Mouse (Mus musculus) heart, embryonic 11.5 days (tissue): ENCODE measurements around the gene Ccdc194. TPM values are rescaled to one million over a fixed set of nuclear protein-coding genes. Genes with fewer than 3 reads are reported as not detected.

Experiments
- ATAC-seq: fragments of 200-750 bp; cut with Nextera tagmentation; replicated peaks from 2 replicates; pipeline ENCODE4 v1.8.0; 2017; ENCODE audit warnings: moderate library complexity; ENCODE audit not compliant: insufficient number of reproducible peaks, low FRiP score, low TSS enrichment
- H3K27ac ChIP-seq: fragments of 300-500 bp; sonication (generic); 2 replicates; pipeline ENCODE4 v1.5.1; 2014; ENCODE audit warnings: mild to moderate bottlenecking, low read depth, low read length
- H3K27me3 ChIP-seq: fragments of 300-500 bp; sonication (generic); 2 replicates; pipeline ENCODE4 v1.6.1; 2014; ENCODE audit warnings: mild to moderate bottlenecking, low read length, mixed read lengths; ENCODE audit not compliant: control insufficient read depth, insufficient read depth
- H3K36me3 ChIP-seq: fragments of 300-500 bp; sonication (generic); 2 replicates; pipeline ENCODE4 v1.6.1; 2014; ENCODE audit warnings: mild to moderate bottlenecking, low read length, moderate library complexity, mixed read lengths; ENCODE audit not compliant: control insufficient read depth, insufficient read depth
- H3K4me1 ChIP-seq: fragments of 300-500 bp; sonication (generic); 2 replicates; pipeline ENCODE4 v1.6.1; 2014; ENCODE audit warnings: low read length; ENCODE audit not compliant: control insufficient read depth, insufficient read depth
- H3K4me2 ChIP-seq: fragments of 300-500 bp; sonication (generic); 2 replicates; pipeline ENCODE4 v1.6.1; 2014; ENCODE audit warnings: mild to moderate bottlenecking, moderate library complexity
- H3K4me3 ChIP-seq: fragments of 300-500 bp; sonication (generic); 2 replicates; pipeline ENCODE4 v1.5.1; 2014; ENCODE audit warnings: low read depth, low read length
- H3K9ac ChIP-seq: fragments of 300-500 bp; sonication (generic); 2 replicates; pipeline ENCODE4 v1.6.1; 2014; ENCODE audit warnings: mild to moderate bottlenecking, low read depth, low read length, moderate library complexity
- H3K9me3 ChIP-seq: fragments of 300-500 bp; sonication (generic); replicated peaks from 2 replicates; pipeline ENCODE4 v1.6.1; 2016; ENCODE audit warnings: low read length; ENCODE audit not compliant: control insufficient read depth
- WGBS: fragments of 180-500 bp; shearing (Covaris S2); extraction: QIAGEN DNeasy Blood & Tissue Kit; methylation state at CpG from one replicate; pipeline ENCODE4 v1.1.7; 2014; ENCODE audit not compliant: insufficient replicate concordance; 5-methylcytosine and 5-hydroxymethylcytosine counted together
- polyA plus RNA-seq: library from polyadenylated mRNA; unstranded; fragments of >200 nt; fragmentation: Nextera tagmentation; extraction: Ambion mirVana; gene quantifications from 2 replicates; pipeline ENCODE4 v1.2.1, GENCODE M21; 2014

Ccdc194 gene
- polyA plus RNA-seq, 1 experiment from 2014 or later = 1.3 TPM

DNA sequence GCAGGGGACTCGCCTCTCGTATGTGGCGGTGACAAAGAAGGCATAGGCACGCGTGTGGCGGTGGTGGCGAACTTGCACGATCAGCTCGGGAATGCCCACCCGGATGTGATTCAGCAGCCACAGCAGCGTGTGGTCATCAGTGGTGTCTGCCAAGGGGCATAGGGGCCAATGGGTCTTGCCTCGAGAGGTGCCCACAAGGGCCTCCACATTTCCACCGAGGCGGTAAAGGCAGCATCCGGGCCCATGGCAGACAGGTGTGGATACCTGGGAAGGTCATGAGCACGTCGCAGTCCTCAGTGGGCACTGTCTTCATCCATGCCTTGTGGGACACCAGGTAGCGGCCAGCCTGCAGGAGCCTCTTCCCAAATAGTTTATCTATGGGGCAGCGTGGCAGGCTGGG is 40.8 kb downstream of the Ccdc194 start:
- Histone ChIP-seq H3K27ac (no peak overlapping the region), H3K9ac (no peak overlapping the region), H3K4me2 (peak overlapping the region; percentile 84; the same call in 1 of the 2 replicates), H3K36me3 (no peaks in the 10 kb centered on the region), H3K4me3 (no peak overlapping the region), H3K9me3 (no peaks in the 10 kb centered on the region), H3K27me3 (peaks cover 16% of the 10 kb centered on the region), H3K4me1 (peaks cover 8% of the 10 kb centered on the region)
- 85% methylated on average over 19 of the region's 19 CpGs for WGBS
- ATAC-seq = no peak

DNA sequence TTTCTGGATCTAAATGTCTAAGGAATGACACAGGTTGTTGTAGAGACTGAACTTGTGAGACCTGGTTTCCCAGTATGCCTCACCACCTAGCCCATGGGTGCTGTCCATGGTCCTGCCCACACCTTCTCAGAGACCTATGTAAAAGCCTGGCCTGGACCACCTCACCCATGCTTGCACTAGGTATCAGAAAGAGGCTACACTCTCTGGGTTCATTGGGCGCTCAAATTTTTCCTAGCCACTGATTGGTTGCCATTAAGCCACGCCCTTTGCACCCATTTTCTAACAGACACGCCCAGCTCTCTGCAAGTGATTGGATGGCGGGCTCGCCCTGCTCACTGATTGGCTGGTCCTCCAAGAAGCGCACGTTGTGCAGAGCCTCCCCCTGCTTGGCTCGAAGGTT is 41.6 kb downstream of the Ccdc194 start:
- H3K4me2 ChIP-seq = no peak overlapping the region
- H3K9ac ChIP-seq = no peak overlapping the region
- no peaks in the 10 kb centered on the region for H3K36me3 ChIP-seq
- ATAC-seq = no peak
- H3K27me3 ChIP-seq = peaks cover 18% of the 10 kb centered on the region
- H3K4me1 ChIP-seq = peaks cover under 1% of the 10 kb centered on the region
- 47% methylated on average over 8 of the region's 8 CpGs for WGBS
- H3K4me3 ChIP-seq = no peak overlapping the region
- no peaks in the 10 kb centered on the region for H3K9me3 ChIP-seq
- H3K27ac ChIP-seq = no peak overlapping the region

DNA sequence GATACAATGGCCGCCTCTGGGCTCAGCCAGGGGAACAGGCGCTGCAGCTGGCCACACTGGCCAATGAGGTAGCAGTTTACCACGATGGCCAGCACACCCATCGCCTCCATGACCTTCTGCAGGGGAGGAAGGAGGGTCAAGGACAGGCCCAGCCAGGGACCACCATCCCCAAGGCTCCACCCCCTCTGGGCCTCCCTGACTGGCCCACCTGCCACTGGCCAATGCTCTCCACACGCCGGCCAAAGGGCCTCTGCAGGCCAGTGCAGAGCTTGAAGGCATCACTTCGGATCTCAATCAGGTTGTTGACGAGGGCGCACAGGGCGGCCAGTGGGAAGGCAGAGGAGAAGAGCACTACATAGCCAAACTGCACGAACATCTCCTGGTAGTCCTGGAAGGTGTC is 46.6 kb downstream of the Ccdc194 start:
- Histone ChIP-seq H3K4me1 (0 out of 2 replicates have a peak, but pooled peaks cover 5% of the 10 kb centered on the region), H3K36me3 (no peaks in the 10 kb centered on the region), H3K4me3 (no peak overlapping the region), H3K27me3 (peaks cover 30% of the 10 kb centered on the region), H3K9me3 (no peaks in the 10 kb centered on the region), H3K27ac (no peak overlapping the region), H3K4me2 (no peak overlapping the region), H3K9ac (no peak overlapping the region)
- ATAC-seq = no peak
- 77% methylated on average over 11 of the region's 11 CpGs for WGBS

DNA sequence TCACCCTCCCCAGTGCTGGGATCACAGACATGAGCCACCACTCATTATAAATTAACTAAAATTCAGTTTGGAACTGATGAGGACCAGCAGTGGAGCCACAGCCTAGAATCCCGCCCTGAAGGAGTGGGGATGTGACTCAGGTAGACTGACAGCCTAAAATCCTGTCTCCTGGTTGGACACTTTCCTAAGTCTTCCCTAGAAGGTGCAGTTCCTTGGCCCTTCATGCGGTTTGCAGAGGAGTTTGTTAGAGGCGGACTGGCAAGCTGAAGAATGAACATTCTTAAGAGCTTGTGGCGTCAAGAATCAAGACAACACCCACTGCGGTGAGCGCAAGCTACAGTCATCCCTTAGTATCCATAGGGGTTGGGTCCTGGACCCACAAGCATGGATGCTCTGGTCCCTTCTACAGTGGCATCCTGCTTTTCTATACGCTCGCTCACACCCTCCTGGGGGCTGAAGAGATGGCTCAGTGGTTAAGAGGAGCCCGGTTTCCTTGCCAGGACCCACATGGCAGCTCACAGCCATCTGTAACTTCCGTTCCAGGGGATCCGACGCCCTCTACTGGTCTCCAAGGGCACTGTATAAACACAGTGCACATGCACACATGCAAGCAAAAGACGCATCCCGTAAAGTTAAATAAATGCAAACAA is 48.2 kb downstream of the Ccdc194 start:
- 35% methylated on average over 14 of the region's 14 CpGs for WGBS
- no peaks in the 10 kb centered on the region for H3K9me3 ChIP-seq
- H3K4me3 ChIP-seq = peak overlapping the region; percentile 60; the same call in 1 of the 2 replicates
- no peak overlapping the region for H3K27ac ChIP-seq
- H3K36me3 ChIP-seq = peaks cover 3% of the 10 kb centered on the region
- 0 out of 2 replicates have a peak, but pooled peaks cover 5% of the 10 kb centered on the region for H3K4me1 ChIP-seq
- ATAC-seq = no peak
- peak overlapping the region; percentile 71; the same call in 1 of the 2 replicates for H3K9ac ChIP-seq
- H3K27me3 ChIP-seq = peaks cover 30% of the 10 kb centered on the region
- peak overlapping the region; percentile 88 for H3K4me2 ChIP-seq

DNA sequence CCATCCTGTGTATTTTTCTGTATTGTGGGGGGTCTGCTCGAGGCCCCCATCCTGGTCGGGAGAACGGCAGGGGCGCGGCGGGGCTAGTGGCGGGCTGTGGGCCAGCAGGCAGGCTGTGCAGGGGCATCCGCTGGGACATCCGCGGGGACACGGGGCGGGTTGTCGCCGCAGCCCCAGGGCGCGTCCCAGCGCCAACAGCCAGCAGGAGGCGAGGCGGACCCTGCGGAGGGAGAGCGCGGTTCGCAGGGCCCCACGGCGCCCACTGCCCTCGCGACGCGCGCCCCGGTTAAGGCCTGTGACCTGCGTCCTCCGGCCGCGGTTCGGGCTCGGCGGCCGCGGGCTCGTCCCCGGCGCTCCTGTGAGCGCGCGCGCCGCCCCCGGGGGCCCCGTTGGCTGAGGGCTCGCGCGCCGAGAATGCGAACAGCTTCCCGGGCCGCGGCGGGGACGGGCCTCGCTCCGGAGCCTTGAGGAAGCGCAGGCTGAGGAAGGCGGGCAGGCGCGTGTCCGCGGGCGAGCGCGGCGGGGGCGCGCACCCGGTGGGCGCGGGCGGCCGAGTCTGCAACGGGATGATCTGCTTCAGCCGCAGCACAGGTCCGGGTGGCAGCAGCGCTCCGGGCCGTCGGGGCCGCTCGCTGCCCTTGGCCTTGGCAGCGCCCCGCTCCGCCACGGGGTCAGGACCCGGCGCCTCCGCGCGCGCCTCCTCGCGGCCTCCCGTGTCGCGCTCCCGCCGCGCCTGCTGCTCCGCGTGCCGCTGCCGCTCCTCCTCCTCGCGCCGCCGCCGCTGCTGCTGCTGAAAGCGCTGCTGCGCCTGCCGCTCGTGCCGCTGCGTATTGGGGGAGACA is 49.2 kb downstream of the Ccdc194 start:
- Histone ChIP-seq H3K4me2 (peak overlapping the region; percentile 88), H3K9me3 (no peaks in the 10 kb centered on the region), H3K36me3 (peaks cover 12% of the 10 kb centered on the region), H3K4me1 (0 out of 2 replicates have a peak, but pooled peaks cover 5% of the 10 kb centered on the region), H3K27me3 (peaks cover 25% of the 10 kb centered on the region), H3K27ac (peak overlapping the region; percentile 78), H3K9ac (peak overlapping the region; percentile 71), H3K4me3 (peak overlapping the region; percentile 60)
- WGBS = under 1% methylated on average over 98 of the region's 121 CpGs
- peak; percentile 52 for ATAC-seq

DNA sequence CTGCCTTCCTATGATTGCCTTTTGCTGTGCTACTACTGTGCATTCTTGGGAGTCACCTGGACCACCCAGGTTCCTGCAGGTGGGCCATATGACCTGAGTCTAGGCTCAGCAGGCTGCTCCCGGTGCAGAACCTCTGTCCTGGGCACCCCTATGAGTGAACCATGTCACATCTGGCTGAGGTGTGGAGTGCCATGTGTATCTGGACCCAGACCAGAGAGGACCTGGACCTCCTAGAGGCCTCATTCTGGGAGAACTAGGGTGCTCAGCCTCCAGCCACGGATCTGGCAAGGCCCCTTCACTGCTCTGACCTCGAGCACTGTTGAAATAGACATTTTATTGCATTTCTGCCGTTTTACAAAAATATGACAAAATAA is 49.8 kb downstream of the Ccdc194 start:
- Histone ChIP-seq H3K9me3 (no peaks in the 10 kb centered on the region), H3K9ac (peak overlapping the region; percentile 71), H3K27me3 (peaks cover 19% of the 10 kb centered on the region), H3K4me2 (peak overlapping the region; percentile 88), H3K4me3 (peak overlapping the region; percentile 60), H3K36me3 (peaks cover 15% of the 10 kb centered on the region), H3K27ac (no peak overlapping the region), H3K4me1 (peaks cover 6% of the 10 kb centered on the region; the same call in 1 of the 2 replicates)
- WGBS = 19% methylated on average over 4 of the region's 4 CpGs
- 0 out of 2 replicates have a peak, but pooled peaks have one; percentile 16 for ATAC-seq

DNA sequence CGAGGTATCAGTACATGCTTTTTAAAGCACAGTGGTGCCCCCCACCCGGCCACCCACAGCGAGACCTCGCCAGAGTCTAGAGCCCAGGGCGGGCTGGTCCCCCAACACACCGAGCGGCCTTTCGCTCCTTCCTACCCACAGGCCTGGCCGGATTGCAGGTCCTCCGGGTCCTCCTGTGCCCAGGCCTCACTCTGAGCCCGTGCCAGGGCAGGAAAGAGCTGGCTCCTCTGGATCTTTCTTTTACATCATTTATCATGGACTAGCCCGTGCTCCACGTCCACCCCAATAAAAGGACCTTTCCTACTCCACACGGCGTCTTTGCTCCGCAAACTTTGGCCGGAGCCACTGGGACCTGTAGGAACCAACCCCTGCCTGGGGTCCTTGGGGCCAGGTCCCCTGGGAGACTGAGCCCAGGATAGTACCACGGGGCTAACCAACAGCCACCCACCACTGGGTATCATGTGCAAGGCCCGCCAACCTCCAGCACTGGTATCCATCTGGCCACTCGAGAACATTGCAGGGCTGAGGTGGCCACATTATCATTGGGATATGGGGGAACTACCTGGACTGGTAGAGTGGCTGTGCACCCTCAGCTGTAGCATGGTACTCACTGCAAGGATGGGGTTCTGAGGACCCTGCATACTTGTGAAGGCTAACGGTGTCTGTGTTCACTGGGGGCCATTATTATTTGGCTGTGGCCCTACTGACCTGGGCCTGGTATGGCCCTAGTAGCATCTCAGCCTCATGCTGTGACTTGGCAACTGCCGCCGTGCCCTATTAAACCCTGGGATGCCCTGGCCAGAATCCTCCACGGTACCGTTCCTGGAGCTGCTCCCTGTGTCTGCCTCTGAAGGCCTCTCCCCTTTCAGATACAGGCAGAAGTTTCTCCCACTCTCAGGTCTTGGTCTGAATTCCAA is 50.5 kb downstream of the Ccdc194 start:
- Histone ChIP-seq H3K4me2 (peak overlapping the region; percentile 88; the same call in 1 of the 2 replicates), H3K27me3 (peaks cover 14% of the 10 kb centered on the region), H3K27ac (no peak overlapping the region), H3K4me3 (no peak overlapping the region), H3K9me3 (no peaks in the 10 kb centered on the region), H3K9ac (no peak overlapping the region), H3K36me3 (peaks cover 15% of the 10 kb centered on the region), H3K4me1 (peaks cover 11% of the 10 kb centered on the region)
- 88% methylated on average over 25 of the region's 25 CpGs for WGBS
- ATAC-seq = no peak

DNA sequence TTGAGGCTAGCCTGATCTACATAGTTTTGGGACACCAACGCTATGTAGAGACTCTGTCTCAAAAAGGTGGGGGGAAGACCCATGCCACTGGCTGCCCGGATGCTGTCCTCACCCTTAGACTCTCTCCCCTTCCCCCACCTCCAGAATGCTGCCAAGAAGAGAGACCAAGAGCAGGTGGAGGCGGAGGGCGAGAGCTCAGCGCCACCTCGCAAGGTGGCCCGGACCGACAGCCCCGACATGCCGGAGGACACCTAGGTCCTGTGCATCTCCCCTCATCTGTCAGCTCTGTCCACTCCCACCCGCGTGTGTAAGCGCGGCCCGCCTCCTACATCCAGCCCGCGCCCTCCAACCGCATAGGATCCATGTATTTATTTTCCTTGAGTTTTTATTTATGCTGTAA is 51.2 kb downstream of the Ccdc194 start:
- no peak overlapping the region for H3K27ac ChIP-seq

More for the DNA sequence above, 51.2 kb downstream of the Ccdc194 start:
- ATAC-seq = no peak
- peaks cover 15% of the 10 kb centered on the region for H3K36me3 ChIP-seq
- no peak overlapping the region for H3K9ac ChIP-seq
- peaks cover 15% of the 10 kb centered on the region for H3K4me1 ChIP-seq
- no peaks in the 10 kb centered on the region for H3K9me3 ChIP-seq
- no peak overlapping the region for H3K4me3 ChIP-seq
- H3K4me2 ChIP-seq = no peak overlapping the region
- 92% methylated on average over 18 of the region's 18 CpGs for WGBS
- H3K27me3 ChIP-seq = peaks cover 14% of the 10 kb centered on the region
